Mouse (Mus musculus): ENCODE data around the gene Olfr1489. TPM values are rescaled to one million over a fixed set of nuclear protein-coding genes. Genes with fewer than 3 reads are reported as not detected.
"Not testable (repeated sequence)": the region's sequence is repeated elsewhere in the genome, so short reads cannot be mapped to it uniquely, and the experiment has no call there.

Gene Olfr1489
- not detected in 2 replicates for polyA plus RNA-seq (2016; fragmentation: Nextera tagmentation; extraction: Ambion mirVana)

DNA sequence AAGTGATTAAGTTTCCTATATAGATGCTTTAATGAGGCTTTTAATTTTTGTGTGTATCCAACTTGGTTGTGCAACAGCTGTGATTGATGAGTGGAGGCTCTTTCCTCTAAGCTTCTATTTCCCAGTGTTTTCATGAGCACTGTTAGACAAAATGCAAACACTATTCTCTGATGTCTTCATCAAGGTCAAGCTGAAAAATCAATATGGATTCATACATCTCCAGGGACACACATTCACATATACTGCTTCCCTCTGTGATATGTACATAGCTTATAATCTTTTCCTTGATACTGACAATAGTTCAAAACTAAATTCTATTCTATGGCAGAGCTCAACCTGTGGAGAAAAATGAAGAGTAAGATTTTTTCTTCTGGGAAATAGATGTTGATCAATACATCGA, at the start of gene Olfr1489:
Olfr1489 (plus strand) TSS at position 301 of the 400 bp plus-strand sequence.
- Histone ChIP-seq H3K36me3 (no peaks in the 10 kb centered on the region), H3K9ac (no peak within 1 kb of the TSS), H3K27ac (no peak within 1 kb of the TSS), H3K27me3 (replicated peaks) (no peaks in the 10 kb centered on the region), H3K4me1 (no peaks in the 10 kb centered on the region), H3K4me2 (replicated peaks) (no peak within 1 kb of the TSS), H3K4me3 (no peak within 1 kb of the TSS), H3K9me3 (peaks cover 7% of the 10 kb centered on the region)
- 88% methylated on average over 1 of the region's 1 CpGs for WGBS
- no peak for ATAC-seq (ENCODE audit: low FRiP score, low read depth)

GRCm38 (mm10) chr19:13583211-13583610, 48.2 kb upstream of the Olfr1489 start, which contains the start of gene Olfr1484:
Gene Olfr1484 (plus strand): TSS chr19:13583511.
- Histone ChIP-seq H3K9me3 (0 out of 2 replicates have a peak, but pooled peaks cover 5% of the 10 kb centered on the region), H3K9ac (no peak within 1 kb of the TSS), H3K27me3 (replicated peaks) (no peaks in the 10 kb centered on the region), H3K27ac (no peak within 1 kb of the TSS), H3K4me1 (no peaks in the 10 kb centered on the region), H3K4me3 (no peak within 1 kb of the TSS), H3K36me3 (no peaks in the 10 kb centered on the region), H3K4me2 (replicated peaks) (no peak within 1 kb of the TSS)
- 91% methylated on average over 1 of the region's 1 CpGs for WGBS
- ATAC-seq (ENCODE audit: low FRiP score, low read depth), result no peak

DNA sequence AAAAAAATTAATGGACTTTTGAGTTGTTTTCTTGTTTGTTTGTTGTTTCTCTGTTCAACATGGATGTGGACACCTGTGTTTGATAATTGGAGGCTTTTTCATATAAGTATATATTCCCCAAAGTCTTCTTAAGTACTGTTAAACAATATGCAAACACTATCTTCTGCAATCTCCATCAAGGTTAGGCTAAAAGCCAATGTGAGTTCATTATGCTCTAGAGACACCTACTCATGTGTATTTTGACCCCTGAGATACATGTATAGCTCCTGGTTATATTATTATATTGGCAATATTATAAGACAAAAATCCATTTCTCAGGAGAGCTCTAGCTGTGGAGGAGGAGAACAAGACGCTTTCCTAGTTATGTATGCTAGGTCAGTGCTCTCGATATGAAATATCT, 14.3 kb upstream of the Olfr1489 start, which contains the start of gene Olfr1487:
Olfr1487 (plus strand) TSS at position 301 of the 400 bp plus-strand sequence.
- H3K4me2 ChIP-seq (replicated peaks); H3K27ac ChIP-seq; H3K36me3 ChIP-seq; H3K4me3 ChIP-seq; H3K9ac ChIP-seq; H3K4me1 ChIP-seq; H3K27me3 ChIP-seq (replicated peaks); ATAC-seq (ENCODE audit: low FRiP score, low read depth): not testable (repeated sequence)
- 86% methylated on average over 2 of the region's 2 CpGs for WGBS
- peaks cover 15% of the 10 kb centered on the region for H3K9me3 ChIP-seq

- no peak for ATAC-seq (ENCODE audit: low FRiP score, low read depth)
- H3K4me3 ChIP-seq, result no peak within 1 kb of the TSS
- WGBS, result 71% methylated on average over 1 of the region's 1 CpGs
Observed at GRCm38 (mm10) chr19:13650791-13651190, 19.4 kb downstream of the Olfr1489 start, which contains the start of gene Olfr1490. Gene Olfr1490 (plus strand): TSS chr19:13651091.

More at GRCm38 (mm10) chr19:13650791-13651190, 19.4 kb downstream of the Olfr1489 start, which contains the start of gene Olfr1490:
- Histone ChIP-seq H3K9ac (no peak within 1 kb of the TSS), H3K4me2 (replicated peaks) (no peak within 1 kb of the TSS), H3K36me3 (no peaks in the 10 kb centered on the region), H3K4me1 (no peaks in the 10 kb centered on the region), H3K27ac (no peak within 1 kb of the TSS), H3K27me3 (replicated peaks) (no peaks in the 10 kb centered on the region), H3K9me3 (peaks cover 8% of the 10 kb centered on the region; the same call in 1 of the 2 replicates)

Small RNA genes lying within 50 kb of the gene (microRNA-seq; reads per million reads assigned to microRNA genes)
- gene Gm22323, result not detected
- not detected for gene Gm23931

Other genes with a start within 250 kb of the Olfr1489 start
- gene Olfr1469, start 223.8 kb upstream of the Olfr1489 start, polyA plus RNA-seq (2016; fragmentation: Nextera tagmentation; extraction: Ambion mirVana), result not detected in 2 replicates
- not detected in 2 replicates for gene Olfr1471, start 188.2 kb upstream of the Olfr1489 start, polyA plus RNA-seq (2016; fragmentation: Nextera tagmentation; extraction: Ambion mirVana)
- not detected in 2 replicates for gene Olfr1472, start 175.5 kb upstream of the Olfr1489 start, polyA plus RNA-seq (2016; fragmentation: Nextera tagmentation; extraction: Ambion mirVana)
- not detected in 2 replicates for gene Olfr1474, start 162.1 kb upstream of the Olfr1489 start, polyA plus RNA-seq (2016; fragmentation: Nextera tagmentation; extraction: Ambion mirVana)
- not detected in 2 replicates for gene Olfr1475, start 151.4 kb upstream of the Olfr1489 start, polyA plus RNA-seq (2016; fragmentation: Nextera tagmentation; extraction: Ambion mirVana)
- gene Olfr1477, start 131.1 kb upstream of the Olfr1489 start, polyA plus RNA-seq (2016; fragmentation: Nextera tagmentation; extraction: Ambion mirVana), result not detected in 2 replicates
- gene Olfr1480, start 103.7 kb upstream of the Olfr1489 start, polyA plus RNA-seq (2016; fragmentation: Nextera tagmentation; extraction: Ambion mirVana), result not detected in 2 replicates
- not detected in 2 replicates for gene Olfr1484, start 48.1 kb upstream of the Olfr1489 start, polyA plus RNA-seq (2016; fragmentation: Nextera tagmentation; extraction: Ambion mirVana)
- not detected in 2 replicates for gene Olfr1487, start 14.2 kb upstream of the Olfr1489 start, polyA plus RNA-seq (2016; fragmentation: Nextera tagmentation; extraction: Ambion mirVana)
- gene Olfr1490, start 19.5 kb downstream of the Olfr1489 start, polyA plus RNA-seq (2016; fragmentation: Nextera tagmentation; extraction: Ambion mirVana), result not detected in 2 replicates
- gene Olfr1491, start 65.6 kb downstream of the Olfr1489 start, polyA plus RNA-seq (2016; fragmentation: Nextera tagmentation; extraction: Ambion mirVana), result not detected in 2 replicates
- gene Olfr1493-ps1, start 91.7 kb downstream of the Olfr1489 start, polyA plus RNA-seq (2016; fragmentation: Nextera tagmentation; extraction: Ambion mirVana), result not detected in 2 replicates
- gene Olfr1494, start 108.1 kb downstream of the Olfr1489 start, polyA plus RNA-seq (2016; fragmentation: Nextera tagmentation; extraction: Ambion mirVana), result not detected in 2 replicates
- gene Olfr1495, start 133.0 kb downstream of the Olfr1489 start, polyA plus RNA-seq (2016; fragmentation: Nextera tagmentation; extraction: Ambion mirVana), result not detected in 2 replicates
- gene Olfr1496, start 146.3 kb downstream of the Olfr1489 start, polyA plus RNA-seq (2016; fragmentation: Nextera tagmentation; extraction: Ambion mirVana), result not detected in 2 replicates
- gene Olfr1497, start 166.6 kb downstream of the Olfr1489 start, polyA plus RNA-seq (2016; fragmentation: Nextera tagmentation; extraction: Ambion mirVana), result not detected in 2 replicates
- not detected in 2 replicates for gene Olfr1499, start 187.8 kb downstream of the Olfr1489 start, polyA plus RNA-seq (2016; fragmentation: Nextera tagmentation; extraction: Ambion mirVana)
- gene Olfr1500, start 198.9 kb downstream of the Olfr1489 start, polyA plus RNA-seq (2016; fragmentation: Nextera tagmentation; extraction: Ambion mirVana), result not detected in 2 replicates
- not detected in 2 replicates for gene Olfr1501, start 219.1 kb downstream of the Olfr1489 start, polyA plus RNA-seq (2016; fragmentation: Nextera tagmentation; extraction: Ambion mirVana)
- gene Olfr1502, start 230.2 kb downstream of the Olfr1489 start, polyA plus RNA-seq (2016; fragmentation: Nextera tagmentation; extraction: Ambion mirVana), result not detected in 2 replicates

Measured in neural tube, embryonic 12.5 days (tissue).